Mouse (Mus musculus): ENCODE results near the gene Cux1. TPM values are rescaled to one million over a fixed set of nuclear protein-coding genes. Genes with fewer than 3 reads are reported as not detected.
A peak's percentile ranks its signal among the peaks of the same experiment; 100 is the strongest.

Cux1 gene
- total and polyA plus RNA-seq, 3 experiments, result 46.8 to 101 (median 85.8) TPM

GRCm38 (mm10) chr5:136486401-136486800 lies 80.9 kb downstream of the Cux1 start:
- intact Hi-C loops (cut with DNase I), result no loop called here
- Histone ChIP-seq H3K4me1 (ENCODE audit: control insufficient read depth, insufficient read depth, low read length) (peaks cover 1% of the 10 kb centered on the region), H3K27ac (no peak overlapping the region), H3K4me3 (no peak overlapping the region), H3K79me2 (replicated peaks; ENCODE audit: control insufficient read depth, insufficient read depth, low read length) (no peaks in the 10 kb centered on the region; the same call in none of the 2 replicates), H3K9ac (ENCODE audit: low read depth, low read length) (no peak overlapping the region), H3K36me3 (ENCODE audit: control insufficient read depth, insufficient read depth, low read length) (0 out of 2 replicates have a peak, but pooled peaks cover 3% of the 10 kb centered on the region), H3K27me3 (ENCODE audit: control insufficient read depth, insufficient read depth, low read length) (no peaks in the 10 kb centered on the region)
- 99% methylated on average over 3 of the region's 3 CpGs for WGBS
- no peak for TF ChIP-seq POLR2A (IDR thresholded peaks at IDR 0.05; ENCODE audit: insufficient read depth, low read depth, low read length)
- no peak for TF ChIP-seq CTCF (IDR thresholded peaks at IDR 0.05)
- TF ChIP-seq EP300 (IDR thresholded peaks at IDR 0.05; ENCODE audit: insufficient read depth, low read depth, low read length), result no peak
- DNase-seq, result no peak

GRCm38 (mm10) chr5:136485397-136485796 lies 81.9 kb downstream of the Cux1 start:
- no peak for TF ChIP-seq EP300 (IDR thresholded peaks at IDR 0.05; ENCODE audit: insufficient read depth, low read depth, low read length)
- no peak for TF ChIP-seq CTCF (IDR thresholded peaks at IDR 0.05)
- TF ChIP-seq POLR2A (IDR thresholded peaks at IDR 0.05; ENCODE audit: insufficient read depth, low read depth, low read length), result no peak
- Histone ChIP-seq H3K27me3 (ENCODE audit: control insufficient read depth, insufficient read depth, low read length) (no peaks in the 10 kb centered on the region), H3K9ac (ENCODE audit: low read depth, low read length) (no peak overlapping the region), H3K36me3 (ENCODE audit: control insufficient read depth, insufficient read depth, low read length) (0 out of 2 replicates have a peak, but pooled peaks cover 3% of the 10 kb centered on the region), H3K4me1 (ENCODE audit: control insufficient read depth, insufficient read depth, low read length) (peaks cover 1% of the 10 kb centered on the region), H3K27ac (no peak overlapping the region), H3K4me3 (no peak overlapping the region), H3K79me2 (replicated peaks; ENCODE audit: control insufficient read depth, insufficient read depth, low read length) (no peaks in the 10 kb centered on the region; the same call in none of the 2 replicates)
- intact Hi-C loops (cut with DNase I), result no loop called here
- 95% methylated on average over 6 of the region's 6 CpGs for WGBS
- DNase-seq, result no peak

- H3K79me2 ChIP-seq (replicated peaks; ENCODE audit: control insufficient read depth, insufficient read depth, low read length), result no peaks in the 10 kb centered on the region
- no peak overlapping the region for H3K4me3 ChIP-seq
- H3K27ac ChIP-seq, result no peak overlapping the region
- TF ChIP-seq POLR2A (IDR thresholded peaks at IDR 0.05; ENCODE audit: insufficient read depth, low read depth, low read length) (no peak), EP300 (IDR thresholded peaks at IDR 0.05; ENCODE audit: insufficient read depth, low read depth, low read length) (no peak), CTCF (IDR thresholded peaks at IDR 0.05) (no peak)
- 82% methylated on average over 1 of the region's 1 CpGs for WGBS
- peaks cover 9% of the 10 kb centered on the region; the same call in 1 of the 2 replicates for H3K36me3 ChIP-seq (ENCODE audit: control insufficient read depth, insufficient read depth, low read length)
- no peaks in the 10 kb centered on the region for H3K27me3 ChIP-seq (ENCODE audit: control insufficient read depth, insufficient read depth, low read length)
- intact Hi-C loops (cut with DNase I), result no loop called here
- peaks cover 6% of the 10 kb centered on the region for H3K4me1 ChIP-seq (ENCODE audit: control insufficient read depth, insufficient read depth, low read length)
- no peak for DNase-seq
- H3K9ac ChIP-seq (ENCODE audit: low read depth, low read length), result no peak overlapping the region
These were observed 84.9 kb downstream of the Cux1 start for GRCm38 (mm10) chr5:136482434-136482833.

- Histone ChIP-seq H3K79me2 (replicated peaks; ENCODE audit: control insufficient read depth, insufficient read depth, low read length) (no peaks in the 10 kb centered on the region), H3K27ac (peak overlapping the region; percentile 49; the same call in 1 of the 2 replicates), H3K4me1 (ENCODE audit: control insufficient read depth, insufficient read depth, low read length) (peaks cover 8% of the 10 kb centered on the region), H3K27me3 (ENCODE audit: control insufficient read depth, insufficient read depth, low read length) (no peaks in the 10 kb centered on the region), H3K9ac (ENCODE audit: low read depth, low read length) (no peak overlapping the region), H3K4me3 (no peak overlapping the region), H3K36me3 (ENCODE audit: control insufficient read depth, insufficient read depth, low read length) (peaks cover 14% of the 10 kb centered on the region)
- TF ChIP-seq POLR2A (IDR thresholded peaks at IDR 0.05; ENCODE audit: insufficient read depth, low read depth, low read length) (no peak), EP300 (IDR thresholded peaks at IDR 0.05; ENCODE audit: insufficient read depth, low read depth, low read length) (peak; percentile 82), CTCF (IDR thresholded peaks at IDR 0.05) (peak; percentile 28; the same call in 1 of the 2 replicates)
- DNase-seq, result peak in 1 of 2 experiments; percentile 64
- 58% methylated on average over 7 of the region's 7 CpGs for WGBS
- intact Hi-C loops (cut with DNase I), result no loop called here
These were observed 86.7 kb downstream of the Cux1 start for GRCm38 (mm10) chr5:136480541-136480940.

- intact Hi-C loops (cut with DNase I), result no loop called here
- DNase-seq, result no peak
- H3K4me3 ChIP-seq, result no peak overlapping the region
- H3K4me1 ChIP-seq (ENCODE audit: control insufficient read depth, insufficient read depth, low read length), result peaks cover 10% of the 10 kb centered on the region
- TF ChIP-seq CTCF (IDR thresholded peaks at IDR 0.05) (no peak), EP300 (IDR thresholded peaks at IDR 0.05; ENCODE audit: insufficient read depth, low read depth, low read length) (no peak), POLR2A (IDR thresholded peaks at IDR 0.05; ENCODE audit: insufficient read depth, low read depth, low read length) (no peak)
- H3K36me3 ChIP-seq (ENCODE audit: control insufficient read depth, insufficient read depth, low read length), result peaks cover 14% of the 10 kb centered on the region
- no peak overlapping the region for H3K9ac ChIP-seq (ENCODE audit: low read depth, low read length)
- peak overlapping the region; percentile 60 for H3K27ac ChIP-seq
- 52% methylated on average over 4 of the region's 4 CpGs for WGBS
- no peaks in the 10 kb centered on the region for H3K79me2 ChIP-seq (replicated peaks; ENCODE audit: control insufficient read depth, insufficient read depth, low read length)
- H3K27me3 ChIP-seq (ENCODE audit: control insufficient read depth, insufficient read depth, low read length), result no peaks in the 10 kb centered on the region
These were observed 87.5 kb downstream of the Cux1 start for GRCm38 (mm10) chr5:136479801-136480200.

- Histone ChIP-seq H3K4me3 (no peak overlapping the region), H3K27ac (peak overlapping the region; percentile 60), H3K79me2 (replicated peaks; ENCODE audit: control insufficient read depth, insufficient read depth, low read length) (no peaks in the 10 kb centered on the region), H3K27me3 (ENCODE audit: control insufficient read depth, insufficient read depth, low read length) (no peaks in the 10 kb centered on the region), H3K36me3 (ENCODE audit: control insufficient read depth, insufficient read depth, low read length) (peaks cover 14% of the 10 kb centered on the region), H3K4me1 (ENCODE audit: control insufficient read depth, insufficient read depth, low read length) (peaks cover 10% of the 10 kb centered on the region), H3K9ac (ENCODE audit: low read depth, low read length) (no peak overlapping the region)
- 79% methylated on average over 6 of the region's 6 CpGs for WGBS
- intact Hi-C loops (cut with DNase I), result no loop called here
- TF ChIP-seq POLR2A (IDR thresholded peaks at IDR 0.05; ENCODE audit: insufficient read depth, low read depth, low read length) (no peak), CTCF (IDR thresholded peaks at IDR 0.05) (no peak), EP300 (IDR thresholded peaks at IDR 0.05; ENCODE audit: insufficient read depth, low read depth, low read length) (no peak)
- no peak for DNase-seq
These were observed 88.1 kb downstream of the Cux1 start for GRCm38 (mm10) chr5:136479024-136479763.
